Mouse (Mus musculus): ENCODE measurements around the gene Ttc24. TPM values are rescaled to one million over a fixed set of nuclear protein-coding genes. Genes with fewer than 3 reads are reported as not detected.

Gene Ttc24
- not detected in 2 replicates for polyA plus RNA-seq (2014; fragmentation: Nextera tagmentation; extraction: Ambion mirVana)

- Histone ChIP-seq H3K9me3 (ENCODE audit: control insufficient read depth, low read length) (no peaks in the 10 kb centered on the region), H3K4me2 (replicated peaks; ENCODE audit: low read depth, low read length) (no peak within 1 kb of the TSS), H3K4me3 (ENCODE audit: low read length) (no peak within 1 kb of the TSS), H3K36me3 (ENCODE audit: control insufficient read depth, insufficient read depth, low read length) (no peaks in the 10 kb centered on the region), H3K27ac (ENCODE audit: low read depth, low read length) (no peak within 1 kb of the TSS), H3K27me3 (ENCODE audit: control insufficient read depth, insufficient read depth, low read length) (no peaks in the 10 kb centered on the region), H3K9ac (ENCODE audit: low read depth, low read length) (no peak within 1 kb of the TSS), H3K4me1 (ENCODE audit: control insufficient read depth, insufficient read depth, low read length) (peaks cover 11% of the 10 kb centered on the region; the same call in 1 of the 2 replicates)
- WGBS, result 69% methylated on average over 4 of the region's 4 CpGs
- no peak for ATAC-seq (ENCODE audit: low FRiP score, low TSS enrichment)
Observed at GRCm38 (mm10) chr3:88078204-88078603, at the start of gene Ttc24. Gene Ttc24, minus strand, starts transcription at chr3:88078304.

DNA sequence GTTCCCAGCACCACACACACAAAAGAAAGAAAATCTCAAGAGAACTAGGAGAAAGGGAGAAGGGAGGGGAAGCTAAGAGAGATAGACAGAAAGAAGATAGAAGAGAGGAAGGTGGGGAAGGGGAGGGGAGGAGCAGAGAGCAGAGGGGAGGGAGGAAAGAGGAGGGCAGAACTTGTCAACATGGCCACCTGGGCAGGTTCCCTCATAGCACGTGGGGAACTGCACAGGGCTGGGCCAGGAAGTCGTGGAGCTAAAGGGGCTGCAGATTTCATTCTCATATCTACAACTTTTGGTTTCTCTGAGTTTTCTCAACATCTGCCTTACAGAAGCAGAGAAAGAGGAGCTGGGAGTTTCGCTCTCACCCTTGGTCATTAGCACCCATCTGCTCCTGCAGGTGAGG lies 49.5 kb upstream of the Ttc24 start:
- ATAC-seq (ENCODE audit: low FRiP score, low TSS enrichment), result no peak

GRCm38 (mm10) chr3:88126181-88126580 lies 48.1 kb upstream of the Ttc24 start:
- 67% methylated on average over 7 of the region's 7 CpGs for WGBS
- H3K4me2 ChIP-seq (replicated peaks; ENCODE audit: low read depth, low read length), result no peak overlapping the region
- no peak overlapping the region for H3K27ac ChIP-seq (ENCODE audit: low read depth, low read length)
- no peaks in the 10 kb centered on the region for H3K27me3 ChIP-seq (ENCODE audit: control insufficient read depth, insufficient read depth, low read length)
- H3K4me3 ChIP-seq (ENCODE audit: low read length), result no peak overlapping the region
- ATAC-seq (ENCODE audit: low FRiP score, low TSS enrichment), result no peak
- H3K9me3 ChIP-seq (ENCODE audit: control insufficient read depth, low read length), result no peaks in the 10 kb centered on the region
- no peaks in the 10 kb centered on the region for H3K4me1 ChIP-seq (ENCODE audit: control insufficient read depth, insufficient read depth, low read length)
- H3K9ac ChIP-seq (ENCODE audit: low read depth, low read length), result no peak overlapping the region
- H3K36me3 ChIP-seq (ENCODE audit: control insufficient read depth, insufficient read depth, low read length), result no peaks in the 10 kb centered on the region

More for the DNA sequence above, 49.5 kb upstream of the Ttc24 start:
- 65% methylated on average over 3 of the region's 3 CpGs for WGBS
- Histone ChIP-seq H3K9ac (ENCODE audit: low read depth, low read length) (no peak overlapping the region), H3K36me3 (ENCODE audit: control insufficient read depth, insufficient read depth, low read length) (no peaks in the 10 kb centered on the region), H3K4me2 (replicated peaks; ENCODE audit: low read depth, low read length) (no peak overlapping the region), H3K4me3 (ENCODE audit: low read length) (no peak overlapping the region), H3K27ac (ENCODE audit: low read depth, low read length) (no peak overlapping the region), H3K9me3 (ENCODE audit: control insufficient read depth, low read length) (no peaks in the 10 kb centered on the region), H3K27me3 (ENCODE audit: control insufficient read depth, insufficient read depth, low read length) (no peaks in the 10 kb centered on the region), H3K4me1 (ENCODE audit: control insufficient read depth, insufficient read depth, low read length) (no peaks in the 10 kb centered on the region)

DNA sequence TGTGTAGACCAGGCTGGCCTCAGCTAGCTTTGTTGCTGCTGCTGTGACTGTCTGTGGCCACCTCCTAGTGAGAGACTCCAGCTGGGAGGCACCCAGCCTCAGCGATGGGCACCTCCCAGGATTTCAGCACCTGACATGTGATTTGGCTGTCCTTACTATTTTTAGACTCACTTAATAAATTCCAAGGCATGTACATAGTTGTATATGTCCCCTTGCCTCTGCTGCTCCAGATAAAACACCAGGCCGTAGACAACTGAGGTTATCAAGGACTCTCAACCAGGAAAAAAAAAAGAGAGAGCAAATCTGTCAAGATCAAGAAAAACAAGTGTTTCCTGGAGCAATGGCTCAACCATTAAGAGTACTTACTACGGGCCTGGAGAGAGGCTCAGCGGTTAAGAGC lies 47.1 kb upstream of the Ttc24 start:
- no peaks in the 10 kb centered on the region for H3K27me3 ChIP-seq (ENCODE audit: control insufficient read depth, insufficient read depth, low read length)
- H3K9ac ChIP-seq (ENCODE audit: low read depth, low read length), result no peak overlapping the region
- peaks cover 5% of the 10 kb centered on the region; the same call in 1 of the 2 replicates for H3K36me3 ChIP-seq (ENCODE audit: control insufficient read depth, insufficient read depth, low read length)
- H3K4me3 ChIP-seq (ENCODE audit: low read length), result no peak overlapping the region
- no peaks in the 10 kb centered on the region for H3K9me3 ChIP-seq (ENCODE audit: control insufficient read depth, low read length)
- no peak for ATAC-seq (ENCODE audit: low FRiP score, low TSS enrichment)
- no peak overlapping the region for H3K27ac ChIP-seq (ENCODE audit: low read depth, low read length)
- no peak overlapping the region for H3K4me2 ChIP-seq (replicated peaks; ENCODE audit: low read depth, low read length)
- no peaks in the 10 kb centered on the region for H3K4me1 ChIP-seq (ENCODE audit: control insufficient read depth, insufficient read depth, low read length)
- WGBS, result 63% methylated on average over 4 of the region's 4 CpGs

DNA sequence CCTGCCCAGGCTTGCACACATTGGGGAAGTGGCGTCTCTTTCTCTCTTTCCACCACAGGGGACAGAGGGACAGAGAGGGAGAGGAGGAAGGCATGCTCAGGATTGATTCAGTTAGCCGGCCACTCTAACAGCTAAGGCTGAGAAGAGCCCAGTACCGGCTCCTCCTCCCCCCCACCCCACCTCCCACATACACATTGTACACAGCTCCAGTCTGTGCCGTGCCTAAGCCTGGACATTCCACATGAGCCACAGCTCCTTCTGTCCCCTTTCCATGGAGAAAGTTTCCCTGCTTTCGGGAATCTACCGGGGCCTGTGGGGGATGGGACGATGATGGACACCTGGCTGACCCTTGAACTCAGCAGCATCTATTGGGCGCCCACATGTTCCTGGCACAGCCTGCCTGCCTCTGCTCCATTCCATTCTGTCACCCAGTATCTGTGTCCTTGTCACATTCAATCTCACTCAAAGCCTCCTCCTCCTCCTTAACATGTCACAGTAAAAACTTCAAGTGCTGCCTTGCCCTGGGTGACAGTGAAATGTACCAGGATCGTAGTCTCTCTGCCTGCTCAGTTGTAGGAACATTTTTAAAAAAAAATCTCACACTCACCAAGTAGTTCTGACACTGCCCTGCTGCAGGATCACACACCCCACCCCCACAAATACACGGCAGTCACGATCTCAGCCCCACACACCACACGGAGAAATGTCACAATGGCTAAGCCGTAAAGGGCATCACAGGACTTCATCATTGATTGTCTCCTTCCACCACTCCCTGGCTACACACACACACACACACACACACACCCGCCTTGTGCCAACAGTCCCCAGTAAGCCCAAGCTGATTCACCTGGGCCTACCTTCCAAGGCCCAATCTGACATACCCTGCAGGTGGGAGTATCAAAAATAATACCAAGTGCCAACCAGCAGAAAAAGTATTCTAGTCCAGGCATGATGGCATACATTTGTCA lies 43.3 kb upstream of the Ttc24 start:
- Histone ChIP-seq H3K4me2 (replicated peaks; ENCODE audit: low read depth, low read length) (no peak overlapping the region), H3K36me3 (ENCODE audit: control insufficient read depth, insufficient read depth, low read length) (peaks cover 28% of the 10 kb centered on the region), H3K4me3 (ENCODE audit: low read length) (no peak overlapping the region), H3K9ac (ENCODE audit: low read depth, low read length) (no peak overlapping the region), H3K4me1 (ENCODE audit: control insufficient read depth, insufficient read depth, low read length) (no peaks in the 10 kb centered on the region), H3K27me3 (ENCODE audit: control insufficient read depth, insufficient read depth, low read length) (no peaks in the 10 kb centered on the region), H3K9me3 (ENCODE audit: control insufficient read depth, low read length) (no peaks in the 10 kb centered on the region), H3K27ac (ENCODE audit: low read depth, low read length) (no peak overlapping the region)
- WGBS, result 61% methylated on average over 14 of the region's 14 CpGs
- 0 out of 2 replicates have a peak, but pooled peaks have one; percentile 32 for ATAC-seq (ENCODE audit: low FRiP score, low TSS enrichment)

DNA sequence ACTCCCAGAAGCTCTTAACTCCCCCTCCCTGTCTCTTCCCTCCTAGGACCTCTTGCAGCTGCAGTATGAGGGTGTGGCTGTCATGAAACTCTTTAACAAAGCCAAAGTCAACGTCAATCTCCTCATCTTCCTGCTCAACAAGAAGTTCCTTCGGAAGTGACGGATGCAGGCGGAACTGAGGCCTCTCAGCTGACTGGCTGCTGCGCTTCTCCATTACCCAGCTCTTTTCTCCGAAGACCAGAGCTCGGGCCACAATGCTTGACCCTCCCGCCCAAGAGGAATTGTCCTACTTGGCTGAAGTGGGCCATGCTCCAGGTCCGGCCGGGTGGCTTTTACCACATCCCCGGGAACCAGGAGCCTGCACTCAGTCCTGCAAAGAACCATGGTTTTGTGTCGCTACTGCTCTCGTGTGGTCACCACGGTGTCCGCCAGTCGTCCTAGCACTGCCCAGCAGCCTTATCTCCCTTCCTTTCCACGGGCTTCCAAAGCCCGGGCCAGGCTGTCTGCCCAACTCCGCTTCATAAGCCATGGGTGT lies 42.1 kb upstream of the Ttc24 start:
- H3K9ac ChIP-seq (ENCODE audit: low read depth, low read length), result no peak overlapping the region
- H3K9me3 ChIP-seq (ENCODE audit: control insufficient read depth, low read length), result no peaks in the 10 kb centered on the region
- H3K4me3 ChIP-seq (ENCODE audit: low read length), result no peak overlapping the region
- no peak overlapping the region for H3K27ac ChIP-seq (ENCODE audit: low read depth, low read length)
- H3K4me2 ChIP-seq (replicated peaks; ENCODE audit: low read depth, low read length), result no peak overlapping the region
- WGBS, result 87% methylated on average over 19 of the region's 19 CpGs
- no peak for ATAC-seq (ENCODE audit: low FRiP score, low TSS enrichment)
- H3K27me3 ChIP-seq (ENCODE audit: control insufficient read depth, insufficient read depth, low read length), result no peaks in the 10 kb centered on the region
- peaks cover 38% of the 10 kb centered on the region for H3K36me3 ChIP-seq (ENCODE audit: control insufficient read depth, insufficient read depth, low read length)
- H3K4me1 ChIP-seq (ENCODE audit: control insufficient read depth, insufficient read depth, low read length), result no peaks in the 10 kb centered on the region

GRCm38 (mm10) chr3:88114396-88114795 lies 36.3 kb upstream of the Ttc24 start:
- no peaks in the 10 kb centered on the region for H3K27me3 ChIP-seq (ENCODE audit: control insufficient read depth, insufficient read depth, low read length)
- H3K36me3 ChIP-seq (ENCODE audit: control insufficient read depth, insufficient read depth, low read length), result peaks cover 79% of the 10 kb centered on the region
- H3K27ac ChIP-seq (ENCODE audit: low read depth, low read length), result no peak overlapping the region
- 90% methylated on average over 12 of the region's 12 CpGs for WGBS
- no peak for ATAC-seq (ENCODE audit: low FRiP score, low TSS enrichment)
- H3K4me2 ChIP-seq (replicated peaks; ENCODE audit: low read depth, low read length), result no peak overlapping the region
- no peak overlapping the region for H3K9ac ChIP-seq (ENCODE audit: low read depth, low read length)
- H3K4me1 ChIP-seq (ENCODE audit: control insufficient read depth, insufficient read depth, low read length), result no peaks in the 10 kb centered on the region
- no peak overlapping the region for H3K4me3 ChIP-seq (ENCODE audit: low read length)
- no peaks in the 10 kb centered on the region for H3K9me3 ChIP-seq (ENCODE audit: control insufficient read depth, low read length)

DNA sequence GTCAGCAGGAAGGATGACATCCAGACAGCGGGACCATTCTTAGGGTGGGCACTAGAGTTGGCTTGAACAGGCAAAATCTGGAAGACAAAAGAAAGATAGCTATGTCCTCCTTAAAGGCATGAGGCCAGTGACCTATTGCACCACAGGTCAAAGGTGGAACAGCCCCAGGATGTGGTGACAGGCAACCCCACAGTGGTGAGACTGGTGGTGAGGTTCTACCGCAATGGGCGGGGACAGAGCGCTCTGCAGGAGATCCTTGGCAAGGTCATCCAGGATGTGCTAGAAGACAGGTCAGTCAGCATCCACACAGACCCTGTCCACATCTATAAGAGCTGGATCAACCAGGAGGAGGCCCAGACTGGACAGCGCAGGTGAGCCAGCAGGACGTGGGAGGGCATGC lies 31.0 kb upstream of the Ttc24 start:
- peaks cover 81% of the 10 kb centered on the region for H3K36me3 ChIP-seq (ENCODE audit: control insufficient read depth, insufficient read depth, low read length)
- no peaks in the 10 kb centered on the region for H3K27me3 ChIP-seq (ENCODE audit: control insufficient read depth, insufficient read depth, low read length)
- H3K27ac ChIP-seq (ENCODE audit: low read depth, low read length), result no peak overlapping the region
- no peak overlapping the region for H3K4me2 ChIP-seq (replicated peaks; ENCODE audit: low read depth, low read length)
- H3K4me1 ChIP-seq (ENCODE audit: control insufficient read depth, insufficient read depth, low read length), result no peaks in the 10 kb centered on the region
- no peaks in the 10 kb centered on the region for H3K9me3 ChIP-seq (ENCODE audit: control insufficient read depth, low read length)
- H3K9ac ChIP-seq (ENCODE audit: low read depth, low read length), result no peak overlapping the region
- no peak overlapping the region for H3K4me3 ChIP-seq (ENCODE audit: low read length)
- ATAC-seq (ENCODE audit: low FRiP score, low TSS enrichment), result no peak
- WGBS, result 95% methylated on average over 6 of the region's 6 CpGs

GRCm38 (mm10) chr3:88106126-88106525 lies 28.0 kb upstream of the Ttc24 start:
- no peaks in the 10 kb centered on the region for H3K4me1 ChIP-seq (ENCODE audit: control insufficient read depth, insufficient read depth, low read length)
- peaks cover 73% of the 10 kb centered on the region for H3K36me3 ChIP-seq (ENCODE audit: control insufficient read depth, insufficient read depth, low read length)
- no peak for ATAC-seq (ENCODE audit: low FRiP score, low TSS enrichment)
- no peaks in the 10 kb centered on the region for H3K27me3 ChIP-seq (ENCODE audit: control insufficient read depth, insufficient read depth, low read length)
- no peak overlapping the region for H3K4me2 ChIP-seq (replicated peaks; ENCODE audit: low read depth, low read length)
- no peak overlapping the region for H3K4me3 ChIP-seq (ENCODE audit: low read length)
- H3K9me3 ChIP-seq (ENCODE audit: control insufficient read depth, low read length), result no peaks in the 10 kb centered on the region
- no peak overlapping the region for H3K9ac ChIP-seq (ENCODE audit: low read depth, low read length)
- 89% methylated on average over 4 of the region's 4 CpGs for WGBS
- no peak overlapping the region for H3K27ac ChIP-seq (ENCODE audit: low read depth, low read length)

All from kidney, embryonic 14.5 days (tissue).